ENCODE assay signal across 23 mouse cellular contexts in genomic region chr2:160485097-160485496, GRCm38 (mm10).
"Had no signal": no experiment of that assay in that cellular context is flagged by ENCODE, and none has a peak within 500 bp of the region (broad histone marks: within the 10 kb centered on the region; RNA-seq: fewer than 3 reads in every experiment).

No protein-coding gene starts in this region.

- H3K9me3 ChIP-seq: limb, embryonic 10.5 days; limb, embryonic 13.5 days; liver, embryonic 12.5 days; liver, embryonic 15.5 days; lung, embryonic 15.5 days; megakaryocyte, embryonic 14.5 days; midbrain, embryonic 10.5 days had no signal

- H3K27ac ChIP-seq: layer of hippocampus, adult 2 months; limb, embryonic 10.5 days; limb, embryonic 13.5 days; liver, embryonic 12.5 days; liver, embryonic 15.5 days; lung, embryonic 15.5 days; midbrain, embryonic 10.5 days; stomach, postnatal 0 days had no signal

- DNase-seq: kidney, adult 8-10 months; kidney, postnatal 10 days; layer of hippocampus, adult 9-11 months; liver; lung, adult 18-20 months; lung, postnatal 10 days; lung, postnatal 36 days; right cerebral cortex, adult 18-20 months; right cerebral cortex, postnatal 14 days; right cerebral cortex, postnatal 4 days; thymus, adult 2 months; thymus, postnatal 14 days; thymus, postnatal 4 days had no signal

- H3K27me3 ChIP-seq: liver, embryonic 12.5 days; liver, embryonic 15.5 days; lung, embryonic 15.5 days had no signal

- ATAC-seq: intestine, postnatal 0 days; liver, embryonic 12.5 days had no signal

- H3K4me3 ChIP-seq: layer of hippocampus, adult 2 months; limb, embryonic 10.5 days; limb, embryonic 13.5 days; liver, embryonic 12.5 days; liver, embryonic 15.5 days; lung, embryonic 15.5 days; megakaryocyte, embryonic 14.5 days; midbrain, embryonic 10.5 days had no signal

- H3K4me2 ChIP-seq: limb, embryonic 13.5 days; liver, embryonic 12.5 days; liver, embryonic 15.5 days; lung, embryonic 15.5 days had no signal

- H3K36me3 ChIP-seq: limb, embryonic 10.5 days; limb, embryonic 13.5 days; liver, embryonic 12.5 days; liver, embryonic 15.5 days; lung, embryonic 15.5 days; midbrain, embryonic 10.5 days had no signal

- H3K9ac ChIP-seq: limb, embryonic 13.5 days; liver, embryonic 12.5 days; liver, embryonic 15.5 days; lung, embryonic 15.5 days had no signal

- H3K4me1 ChIP-seq: limb, embryonic 10.5 days; limb, embryonic 13.5 days; liver, embryonic 12.5 days; liver, embryonic 15.5 days; lung, embryonic 15.5 days; megakaryocyte, embryonic 14.5 days had no signal
